Mouse (Mus musculus) limb, embryonic 11.5 days (tissue): ENCODE measurements around the gene Dst. TPM values are rescaled to one million over a fixed set of nuclear protein-coding genes. Genes with fewer than 3 reads are reported as not detected.

ENCODE experiments used
- microRNA-seq: library from miRNA; unstranded; fragments of <30 nt; microRNA quantifications from one replicate; pipeline ENCODE4, GENCODE M21; 2016
- polyA plus RNA-seq: library from polyadenylated mRNA; unstranded; fragments of >200 nt; fragmentation: Nextera tagmentation; extraction: Ambion mirVana; gene quantifications from 2 replicates; pipeline ENCODE4 v1.2.1, GENCODE M21; 2014

Gene Dst
- polyA plus RNA-seq, 1 experiment from 2014 or later = 14.7 TPM

Small RNA genes within 50 kb of the gene (microRNA-seq; reads per million reads assigned to microRNA genes)
- not detected for gene Mir6896

Other genes with a start within 250 kb of the Dst start
- gene Prim2, start 238.4 kb upstream of the Dst start, polyA plus RNA-seq = 50.5 and 52.2 TPM in 2 replicates
- gene Rab23, start 188.3 kb upstream of the Dst start, polyA plus RNA-seq = 27.1 and 35.6 TPM in 2 replicates
- 58.3 and 59.5 TPM in 2 replicates for gene Bag2, start 150.4 kb upstream of the Dst start, polyA plus RNA-seq
- gene Zfp451, start 93.6 kb upstream of the Dst start, polyA plus RNA-seq = 39.9 and 42.7 TPM in 2 replicates
- 0.78 and 1.5 TPM in 2 replicates for gene Bend6, start 409 bp upstream of the Dst start, polyA plus RNA-seq